Mouse (Mus musculus) kidney, postnatal 10 days (tissue): ENCODE measurements at regions not wholly inside any gene's neighbourhood (a gene's known extent, or its start where the extent isn't known, plus 50 kb on each side); places are given as distances from the start of the nearest gene placed in this dataset.

Experiments used
- DNase-seq: peaks from one replicate; pipeline ENCODE4 v3.0.0; 2021; ENCODE audit warnings: mixed read lengths

DNA sequence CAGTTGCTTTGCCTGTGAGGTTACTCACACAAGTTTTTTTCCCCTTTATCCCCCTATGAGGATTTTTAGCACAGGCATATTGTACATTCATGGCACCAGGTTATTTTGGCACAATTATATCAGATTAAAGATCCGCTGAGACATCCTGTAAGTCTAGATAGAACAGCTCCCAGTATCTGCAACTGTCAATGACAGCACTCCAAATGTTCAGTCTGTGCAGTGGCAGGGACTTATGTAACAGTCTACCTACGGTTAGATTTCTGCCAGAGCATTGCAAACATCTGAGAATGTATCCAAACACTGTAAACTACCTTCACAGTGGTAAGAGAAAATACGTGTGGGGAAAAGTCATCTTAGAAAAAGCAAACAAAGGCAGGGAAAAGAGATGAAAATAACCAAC lies 163.5 kb upstream of the Kcnh7 start:
- no peak for DNase-seq

DNA sequence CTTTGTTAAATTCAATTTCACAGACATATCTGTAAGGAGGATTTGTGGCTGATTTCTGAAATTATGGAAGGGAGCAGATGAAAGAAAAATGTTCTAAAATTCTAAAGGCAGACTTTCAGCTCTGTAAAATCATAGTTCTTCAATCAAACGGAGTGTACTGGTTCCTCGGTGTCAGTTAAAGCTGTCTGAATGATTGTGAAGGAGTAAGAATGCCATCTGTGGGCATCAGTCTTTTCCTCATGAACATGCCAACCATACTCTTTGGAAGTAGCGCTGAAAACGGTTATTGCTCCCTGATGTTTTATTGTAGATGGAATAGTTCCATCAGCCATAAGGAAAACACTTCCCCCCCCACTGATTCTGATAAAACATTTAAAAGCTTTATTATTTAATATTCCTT lies 142.7 kb upstream of the Kcnh7 start:
- DNase-seq, result no peak

DNA sequence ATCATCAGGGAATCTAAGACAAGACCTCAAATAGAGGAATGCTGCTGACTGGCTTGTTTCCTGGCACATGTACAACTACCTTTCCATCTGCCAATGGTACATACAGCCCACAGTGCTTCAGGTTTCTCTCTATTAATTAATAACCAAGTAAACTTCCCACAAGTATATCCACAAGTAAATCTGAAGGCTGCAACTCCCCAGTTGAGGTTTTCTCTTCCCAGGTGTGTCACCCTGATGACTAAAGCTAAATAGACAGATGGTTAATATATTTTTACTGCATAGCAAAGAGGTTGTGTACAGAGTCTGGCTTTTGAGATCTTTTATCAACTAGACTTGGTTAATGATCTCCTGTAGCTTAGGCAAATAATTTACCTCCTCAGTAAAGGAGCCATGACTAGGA lies 96.8 kb upstream of the Kcnh7 start:
- peak; percentile 6 for DNase-seq

DNA sequence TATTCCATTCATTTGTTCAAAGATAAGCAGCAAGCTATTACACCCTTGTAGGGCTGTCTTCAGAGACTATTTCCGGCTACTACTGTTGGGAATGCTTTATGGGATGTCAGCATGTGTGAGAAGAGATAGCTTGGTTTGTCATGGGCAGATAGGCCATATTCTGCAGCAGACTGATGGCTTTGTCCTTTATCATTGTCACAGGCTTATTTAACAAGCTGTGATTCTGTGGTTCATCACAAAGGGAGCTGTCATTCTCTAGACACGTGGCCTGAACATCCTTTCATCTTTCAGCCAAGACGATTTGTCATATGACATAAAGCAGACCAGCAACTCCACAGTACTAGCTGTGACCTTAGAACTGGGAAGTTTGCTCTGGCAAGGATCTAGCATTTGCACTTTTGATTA lies 89.7 kb upstream of the Kcnh7 start:
- peak; percentile 6 for DNase-seq

DNA sequence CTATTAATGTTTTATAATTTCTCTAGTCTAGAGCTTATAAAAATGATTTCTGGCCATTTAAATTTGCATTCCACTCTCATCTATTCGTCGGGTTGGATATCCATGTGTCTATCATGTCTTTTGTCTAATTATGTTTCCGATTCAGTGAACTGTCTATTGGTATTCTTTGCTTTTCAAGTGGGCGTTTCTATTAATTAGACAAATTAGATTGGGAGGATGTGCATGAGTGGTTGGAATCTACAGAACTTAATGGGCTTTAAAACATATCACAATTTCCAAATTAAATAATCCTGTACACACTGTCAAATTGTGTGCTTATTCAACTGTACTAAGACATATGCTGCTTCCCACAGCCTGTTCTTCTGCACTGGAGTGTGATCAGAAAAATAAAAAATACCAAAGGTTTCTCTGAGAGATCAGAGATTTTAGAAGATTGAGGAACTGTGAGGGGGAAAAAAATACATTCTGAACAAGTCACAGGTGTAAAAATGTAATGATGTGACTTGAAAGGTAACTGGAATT lies 62.1 kb upstream of the Kcnh7 start:
- DNase-seq, result no peak

DNA sequence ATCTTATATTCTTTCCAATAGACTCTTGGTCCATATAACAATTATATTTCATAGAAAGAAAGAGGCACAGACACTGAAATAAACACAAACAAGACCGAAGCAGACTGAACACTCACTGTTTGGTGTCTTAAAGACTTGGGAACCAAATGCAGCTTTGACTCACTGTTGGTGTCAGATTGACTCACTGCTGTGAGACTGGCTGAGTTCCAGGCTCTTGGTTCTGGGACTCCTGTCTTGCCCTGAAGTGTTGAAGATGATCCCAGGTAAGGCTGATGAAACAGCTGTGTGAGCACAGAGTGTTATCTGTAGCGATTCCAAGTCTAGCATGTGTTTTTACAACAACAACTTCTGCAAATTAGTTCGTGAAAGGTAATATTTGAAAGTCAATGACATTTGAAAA lies 55.2 kb upstream of the Kcnh7 start:
- DNase-seq, result no peak
